Mouse (Mus musculus): Measurements from ENCODE around the gene Nkap. TPM values are rescaled to one million over a fixed set of nuclear protein-coding genes. Genes with fewer than 3 reads are reported as not detected.
A peak's percentile ranks its signal among the peaks of the same experiment; 100 is the strongest.

The Nkap gene
- polyA plus RNA-seq, 2 experiments: 2.3 to 5.1 TPM

- Histone ChIP-seq H3K4me3 (ENCODE audit: insufficient read depth in 1 of 2, low read depth in 2 of 2, low read length in 2 of 2) (no peak overlapping the region), H3K9ac (replicated peaks) (no peak overlapping the region), H3K27ac (no peak overlapping the region), H3K27me3 (ENCODE audit: control insufficient read depth, insufficient read depth, low read length) (no peaks in the 10 kb centered on the region), H3K4me1 (replicated peaks; ENCODE audit: control insufficient read depth in 2 of 2, insufficient read depth in 2 of 2, low read length in 1 of 2) (no peaks in the 10 kb centered on the region), H3K4me2 (ENCODE audit: low read depth) (no peak overlapping the region), H3K36me3 (replicated peaks; ENCODE audit: control insufficient read depth, insufficient read depth, low read depth) (peaks cover 6% of the 10 kb centered on the region), H3K9me3 (ENCODE audit: control insufficient read depth, low read length) (no peaks in the 10 kb centered on the region)
- TF ChIP-seq EP300 (IDR thresholded peaks at IDR 0.05; ENCODE audit: low read depth) (no peak), CTCF (IDR thresholded peaks at IDR 0.05; ENCODE audit: low read depth) (no peak)
- whole genome bisulfite sequencing (ENCODE audit: insufficient replicate concordance): 84% methylated on average over 3 of the region's 3 CpGs
- ATAC-seq (ENCODE audit: insufficient read depth): no peak
- no peak for DNase-seq (ENCODE audit: low read depth in 3 of 3, low spot score in 3 of 3)
These were observed 27.9 kb upstream of the Nkap start for GRCm38 (mm10) chrX:37098681-37099080.

GRCm38 (mm10) chrX:37103826-37104225, 22.8 kb upstream of the Nkap start:
- WGBS (ENCODE audit: insufficient replicate concordance): 60% methylated on average over 2 of the region's 2 CpGs
- no peak for ATAC-seq (ENCODE audit: insufficient read depth)
- TF ChIP-seq EP300 (IDR thresholded peaks at IDR 0.05; ENCODE audit: low read depth) (no peak), CTCF (IDR thresholded peaks at IDR 0.05; ENCODE audit: low read depth) (peak; percentile 48)
- Histone ChIP-seq H3K9ac (replicated peaks) (no peak overlapping the region), H3K4me1 (replicated peaks; ENCODE audit: control insufficient read depth in 2 of 2, insufficient read depth in 2 of 2, low read length in 1 of 2) (no peaks in the 10 kb centered on the region), H3K4me3 (ENCODE audit: insufficient read depth in 1 of 2, low read depth in 2 of 2, low read length in 2 of 2) (no peak overlapping the region), H3K36me3 (replicated peaks; ENCODE audit: control insufficient read depth, insufficient read depth, low read depth) (peaks cover 6% of the 10 kb centered on the region; the same call in 1 of the 2 replicates), H3K27ac (no peak overlapping the region), H3K9me3 (ENCODE audit: control insufficient read depth, low read length) (no peaks in the 10 kb centered on the region), H3K4me2 (ENCODE audit: low read depth) (no peak overlapping the region), H3K27me3 (ENCODE audit: control insufficient read depth, insufficient read depth, low read length) (no peaks in the 10 kb centered on the region)
- DNase-seq (ENCODE audit: low read depth in 3 of 3, low spot score in 3 of 3): no peak

- Histone ChIP-seq H3K4me3 (ENCODE audit: insufficient read depth in 1 of 2, low read depth in 2 of 2, low read length in 2 of 2) (peak overlapping the region; percentile 72 to 99), H3K9me3 (ENCODE audit: control insufficient read depth, low read length) (no peaks in the 10 kb centered on the region), H3K27ac (peak overlapping the region; percentile 86), H3K27me3 (ENCODE audit: control insufficient read depth, insufficient read depth, low read length) (no peaks in the 10 kb centered on the region), H3K9ac (replicated peaks) (peak overlapping the region; percentile 79), H3K4me2 (ENCODE audit: low read depth) (peak overlapping the region; percentile 80), H3K4me1 (replicated peaks; ENCODE audit: control insufficient read depth in 2 of 2, insufficient read depth in 2 of 2, low read length in 1 of 2) (no peaks in the 10 kb centered on the region), H3K36me3 (replicated peaks; ENCODE audit: control insufficient read depth, insufficient read depth, low read depth) (no peaks in the 10 kb centered on the region)
- TF ChIP-seq EP300 (IDR thresholded peaks at IDR 0.05; ENCODE audit: low read depth) (no peak), CTCF (IDR thresholded peaks at IDR 0.05; ENCODE audit: low read depth) (peak; percentile 19; the same call in 1 of the 2 replicates)
- ATAC-seq (ENCODE audit: insufficient read depth) (peak; percentile 86), DNase-seq (ENCODE audit: low read depth in 3 of 3, low spot score in 3 of 3) (no peak)
- 11% methylated on average over 27 of the region's 27 CpGs for WGBS (ENCODE audit: insufficient replicate concordance)
These were observed 16.9 kb upstream of the Nkap start for GRCm38 (mm10) chrX:37109526-37110192.

- Histone ChIP-seq H3K4me3 (ENCODE audit: insufficient read depth in 1 of 2, low read depth in 2 of 2, low read length in 2 of 2) (peak within 1 kb of the TSS; percentile 72 to 99), H3K4me1 (replicated peaks; ENCODE audit: control insufficient read depth in 2 of 2, insufficient read depth in 2 of 2, low read length in 1 of 2) (no peaks in the 10 kb centered on the region), H3K27me3 (ENCODE audit: control insufficient read depth, insufficient read depth, low read length) (no peaks in the 10 kb centered on the region), H3K4me2 (ENCODE audit: low read depth) (peak within 1 kb of the TSS; percentile 80), H3K9me3 (ENCODE audit: control insufficient read depth, low read length) (no peaks in the 10 kb centered on the region), H3K36me3 (replicated peaks; ENCODE audit: control insufficient read depth, insufficient read depth, low read depth) (no peaks in the 10 kb centered on the region), H3K9ac (replicated peaks) (peak within 1 kb of the TSS; percentile 79), H3K27ac (peak within 1 kb of the TSS; percentile 86)
- ATAC-seq (ENCODE audit: insufficient read depth): peak; percentile 98
- peak; percentile 92 to 95 (median 94) for DNase-seq (ENCODE audit: low read depth in 3 of 3, low spot score in 3 of 3)
- TF ChIP-seq EP300 (IDR thresholded peaks at IDR 0.05; ENCODE audit: low read depth): peak; percentile 37; the same call in 1 of the 2 replicates
- TF ChIP-seq CTCF (IDR thresholded peaks at IDR 0.05; ENCODE audit: low read depth): no peak
- 9% methylated on average over 30 of the region's 30 CpGs for WGBS (ENCODE audit: insufficient replicate concordance)
These were observed 16.3 kb upstream of the Nkap start, which contains the start of gene Upf3b for GRCm38 (mm10) chrX:37110193-37110880. Upf3b (minus strand) TSS chrX:37110322.

GRCm38 (mm10) chrX:37110881-37111193, 15.8 kb upstream of the Nkap start:
- Histone ChIP-seq H3K27ac (no peak overlapping the region), H3K4me2 (ENCODE audit: low read depth) (peak overlapping the region; percentile 51), H3K4me3 (ENCODE audit: insufficient read depth in 1 of 2, low read depth in 2 of 2, low read length in 2 of 2) (peak overlapping the region in 1 of 2 experiments; percentile 99; a peak in 2 of 4 replicates), H3K36me3 (replicated peaks; ENCODE audit: control insufficient read depth, insufficient read depth, low read depth) (no peaks in the 10 kb centered on the region), H3K4me1 (replicated peaks; ENCODE audit: control insufficient read depth in 2 of 2, insufficient read depth in 2 of 2, low read length in 1 of 2) (no peaks in the 10 kb centered on the region), H3K9ac (replicated peaks) (0 out of 2 replicates have a peak overlapping the region, but pooled peaks have one; percentile 34), H3K9me3 (ENCODE audit: control insufficient read depth, low read length) (no peaks in the 10 kb centered on the region), H3K27me3 (ENCODE audit: control insufficient read depth, insufficient read depth, low read length) (no peaks in the 10 kb centered on the region)
- 58% methylated on average over 4 of the region's 4 CpGs for WGBS (ENCODE audit: insufficient replicate concordance)
- DNase-seq (ENCODE audit: low read depth in 3 of 3, low spot score in 3 of 3) (no peak), ATAC-seq (ENCODE audit: insufficient read depth) (no peak)
- TF ChIP-seq EP300 (IDR thresholded peaks at IDR 0.05; ENCODE audit: low read depth): no peak
- TF ChIP-seq CTCF (IDR thresholded peaks at IDR 0.05; ENCODE audit: low read depth): no peak
